Comparison of ENCODE assay signal across 30 mouse cellular contexts in the genomic region with DNA sequence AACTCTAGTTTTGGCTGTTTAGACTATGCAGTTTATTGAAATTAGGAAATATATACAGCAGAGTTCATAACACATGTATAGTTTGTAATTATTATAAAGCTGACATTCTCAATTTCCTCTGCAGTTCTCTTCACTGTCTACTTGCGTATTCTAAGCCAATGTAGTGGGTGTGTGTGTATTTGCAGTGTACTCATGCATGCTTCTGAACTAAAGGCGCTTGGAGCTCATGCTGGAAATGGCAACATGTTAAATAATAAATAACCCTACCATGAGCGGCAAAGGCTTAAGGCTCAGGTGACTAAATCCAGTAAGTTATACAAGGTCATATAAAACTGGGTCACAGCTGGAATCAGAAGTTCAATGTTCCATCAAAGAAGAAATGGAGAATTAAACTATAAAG. TPM values are rescaled to one million over a fixed set of nuclear protein-coding genes. Genes with fewer than 3 reads are reported as not detected.
DNase-seq lines count a peak whose midpoint lies in the region; ATAC-seq and TF ChIP-seq lines count a peak whose summit lies in the region.
"Had no signal": no experiment of that assay in that cellular context is flagged by ENCODE, and none has a peak within 500 bp of the region (broad histone marks: within the 10 kb centered on the region; RNA-seq: fewer than 3 reads in every experiment).

No protein-coding gene starts in this region.

- WGBS in kidney, adult 2 months, result 40% methylated on average over 3 of the region's 3 CpGs
- WGBS in kidney, postnatal 0 days, result 34% methylated on average over 3 of the region's 3 CpGs
- 58% methylated on average over 3 of the region's 3 CpGs for WGBS in midbrain, embryonic 16.5 days
- 90% methylated on average over 3 of the region's 3 CpGs for whole genome bisulfite sequencing in midbrain, embryonic 10.5 days
- 78% methylated on average over 3 of the region's 3 CpGs for WGBS in forebrain, embryonic 15.5 days

- no peaks in the 10 kb centered on the region for H3K27me3 ChIP-seq in kidney, adult 2 months (replicated peaks; ENCODE audit: control insufficient read depth, insufficient read depth, low read length)
- H3K27me3 ChIP-seq in kidney, postnatal 0 days (ENCODE audit: insufficient read depth, low read length), result no peaks in the 10 kb centered on the region
- H3K27me3 ChIP-seq in midbrain, embryonic 16.5 days (ENCODE audit: control insufficient read depth, insufficient read depth, low read depth, low read length), result no peaks in the 10 kb centered on the region
- H3K27me3 ChIP-seq in midbrain, embryonic 10.5 days (ENCODE audit: low read depth, poor library complexity, severe bottlenecking), result no peaks in the 10 kb centered on the region
- H3K27me3 ChIP-seq in forebrain, embryonic 15.5 days, result no peaks in the 10 kb centered on the region
- H3K27me3 ChIP-seq: CH12.LX; embryonic facial prominence, embryonic 13.5 days; forebrain, embryonic 12.5 days; heart, embryonic 13.5 days; Patski had no signal

- no peak overlapping the region for H3K9ac ChIP-seq in kidney, postnatal 0 days (ENCODE audit: low read depth, low read length)
- no peak overlapping the region for H3K9ac ChIP-seq in midbrain, embryonic 16.5 days (ENCODE audit: low read depth, low read length)
- H3K9ac ChIP-seq in forebrain, embryonic 15.5 days (replicated peaks), result no peak overlapping the region
- H3K9ac ChIP-seq: embryonic facial prominence, embryonic 13.5 days; forebrain, embryonic 12.5 days; heart, embryonic 13.5 days; hindbrain, embryonic 14.5 days had no signal

- no peak overlapping the region for H3K4me3 ChIP-seq in kidney, adult 2 months (ENCODE audit: insufficient read depth, low read depth, low read length)
- no peak overlapping the region for H3K4me3 ChIP-seq in kidney, postnatal 0 days (replicated peaks; ENCODE audit: low read depth, low read length)
- no peak overlapping the region for H3K4me3 ChIP-seq in midbrain, embryonic 16.5 days (ENCODE audit: low read depth, low read length)
- H3K4me3 ChIP-seq in midbrain, embryonic 10.5 days, result no peak overlapping the region
- H3K4me3 ChIP-seq in forebrain, embryonic 15.5 days, result no peak overlapping the region
- H3K4me3 ChIP-seq: embryonic facial prominence, embryonic 10.5 days; embryonic facial prominence, embryonic 13.5 days; erythroblast, embryonic 14.5 days; forebrain, embryonic 12.5 days; heart, embryonic 13.5 days had no signal

- ATAC-seq in kidney, postnatal 0 days (replicated peaks; ENCODE audit: low FRiP score, low read depth), result no peak
- ATAC-seq in midbrain, embryonic 16.5 days, result peak; percentile 67; the same call in 1 of the 2 replicates
- ATAC-seq in forebrain, embryonic 15.5 days (replicated peaks), result no peak
- ATAC-seq: forebrain, embryonic 16.5 days; hindbrain, postnatal 0 days; Patski had no signal

- no peaks in the 10 kb centered on the region for H3K36me3 ChIP-seq in kidney, adult 2 months (ENCODE audit: control insufficient read depth, insufficient read depth, low read length)
- H3K36me3 ChIP-seq in kidney, postnatal 0 days (ENCODE audit: insufficient read depth, low read length), result no peaks in the 10 kb centered on the region
- H3K36me3 ChIP-seq in midbrain, embryonic 16.5 days (ENCODE audit: control insufficient read depth, insufficient read depth, low read length), result no peaks in the 10 kb centered on the region
- no peaks in the 10 kb centered on the region for H3K36me3 ChIP-seq in midbrain, embryonic 10.5 days
- H3K36me3 ChIP-seq in forebrain, embryonic 15.5 days, result no peaks in the 10 kb centered on the region
- H3K36me3 ChIP-seq: embryonic facial prominence, embryonic 10.5 days; embryonic facial prominence, embryonic 13.5 days; forebrain, embryonic 12.5 days; G1E; heart, embryonic 13.5 days had no signal

- H3K4me2 ChIP-seq in kidney, postnatal 0 days (ENCODE audit: low read length), result no peak overlapping the region
- no peak overlapping the region for H3K4me2 ChIP-seq in midbrain, embryonic 16.5 days (ENCODE audit: low read length)
- H3K4me2 ChIP-seq in forebrain, embryonic 15.5 days (replicated peaks), result no peak overlapping the region
- H3K4me2 ChIP-seq: embryonic facial prominence, embryonic 13.5 days; forebrain, embryonic 12.5 days; heart, embryonic 13.5 days; hindbrain, embryonic 14.5 days had no signal

- no peak overlapping the region for H3K27ac ChIP-seq in kidney, adult 2 months (ENCODE audit: insufficient read depth, low read depth, low read length)
- no peak overlapping the region for H3K27ac ChIP-seq in kidney, postnatal 0 days
- no peak overlapping the region for H3K27ac ChIP-seq in midbrain, embryonic 16.5 days (ENCODE audit: low read length)
- no peak overlapping the region for H3K27ac ChIP-seq in midbrain, embryonic 10.5 days (replicated peaks)
- H3K27ac ChIP-seq in forebrain, embryonic 15.5 days (replicated peaks), result no peak overlapping the region
- H3K27ac ChIP-seq: embryonic facial prominence, embryonic 10.5 days; embryonic facial prominence, embryonic 13.5 days; forebrain, embryonic 12.5 days; heart, embryonic 13.5 days; hindbrain, embryonic 14.5 days; hindbrain, postnatal 0 days had no signal

- no peaks in the 10 kb centered on the region for H3K4me1 ChIP-seq in kidney, adult 2 months (ENCODE audit: control insufficient read depth, insufficient read depth, low read length)
- H3K4me1 ChIP-seq in kidney, postnatal 0 days (replicated peaks; ENCODE audit: insufficient read depth, low read length), result no peaks in the 10 kb centered on the region
- H3K4me1 ChIP-seq in midbrain, embryonic 16.5 days (ENCODE audit: control insufficient read depth, insufficient read depth, low read length), result no peaks in the 10 kb centered on the region
- H3K4me1 ChIP-seq in midbrain, embryonic 10.5 days, result no peaks in the 10 kb centered on the region
- H3K4me1 ChIP-seq in forebrain, embryonic 15.5 days, result no peaks in the 10 kb centered on the region
- H3K4me1 ChIP-seq: embryonic facial prominence, embryonic 10.5 days; embryonic facial prominence, embryonic 13.5 days; forebrain, embryonic 12.5 days; heart, embryonic 13.5 days had no signal

- no peaks in the 10 kb centered on the region for H3K9me3 ChIP-seq in kidney, postnatal 0 days (replicated peaks; ENCODE audit: low read length)
- H3K9me3 ChIP-seq in midbrain, embryonic 16.5 days (replicated peaks; ENCODE audit: control insufficient read depth, low read length, poor library complexity, severe bottlenecking), result no peaks in the 10 kb centered on the region
- no peaks in the 10 kb centered on the region for H3K9me3 ChIP-seq in midbrain, embryonic 10.5 days (replicated peaks)
- no peaks in the 10 kb centered on the region for H3K9me3 ChIP-seq in forebrain, embryonic 15.5 days
- H3K9me3 ChIP-seq: embryonic facial prominence, embryonic 10.5 days; embryonic facial prominence, embryonic 13.5 days; forebrain, embryonic 12.5 days; G1E; heart, embryonic 13.5 days had no signal

- no peak for TF ChIP-seq POLR2A in kidney, adult 2 months (IDR thresholded peaks at IDR 0.05; ENCODE audit: low read depth, low read length)

- peak; percentile 27 for DNase-seq in kidney, adult 2 months
- no peak for DNase-seq in kidney, adult 18-20 months
- peak; percentile 36 for DNase-seq in kidney, postnatal 0 days (ENCODE audit: low spot score)
- no peak for DNase-seq in kidney, postnatal 10 days
- DNase-seq in midbrain, embryonic 10.5 days (ENCODE audit: low spot score), result no peak
- DNase-seq: adrenal gland, postnatal 10 days; adrenal gland, postnatal 36 days; B cell, adult 2 months; cerebellum, adult 11 months; cerebellum, adult 2 months; cerebellum, adult 9-11 months; cerebellum, postnatal 36 days; embryo, embryonic 11 days; gastrocnemius, postnatal 25 days; heart, adult 18-20 months; heart, postnatal 14 days; heart, postnatal 4 days had no signal

- TF ChIP-seq CTCF in kidney, adult 2 months (conservative IDR thresholded peaks at IDR 0.05; ENCODE audit: insufficient read depth, insufficient read length, low read depth, low read length), result no peak
- TF ChIP-seq CTCF in kidney, postnatal 0 days (IDR thresholded peaks at IDR 0.05; ENCODE audit: low read depth), result no peak

RNA-seq across cellular contexts. Expression of gene Megf9, which starts 46.4 kb away (rescaled TPM):
- 8.9 and 9.8 TPM in 2 replicates for polyA plus RNA-seq in kidney, adult 2 months (2012; rRNA removed)
- polyA plus RNA-seq in kidney, postnatal 0 days (2015; fragmentation: Nextera tagmentation; extraction: Ambion mirVana), result 11.9 and 13.4 TPM in 2 replicates
- polyA plus RNA-seq in midbrain, embryonic 16.5 days (2015; fragmentation: Nextera tagmentation; extraction: Ambion mirVana), result 26.1 and 29.1 TPM in 2 replicates
- polyA plus RNA-seq in midbrain, embryonic 10.5 days (2016; fragmentation: Nextera tagmentation; extraction: Ambion mirVana), result 17.3 and 21.5 TPM in 2 replicates
- 34.3 and 34.8 TPM in 2 replicates for polyA plus RNA-seq in forebrain, embryonic 15.5 days (2015; fragmentation: Nextera tagmentation; extraction: Ambion mirVana)
- polyA plus RNA-seq: G1E had no signal

Comparison
In these comparisons a context has a peak if more than half of its experiments do, and no peak if none do; other contexts are left out.
1. DNase-seq: peak in kidney, adult 2 months (single experiment) and kidney, postnatal 0 days (single experiment); none in kidney, adult 18-20 months (single experiment), kidney, postnatal 10 days (single experiment) and midbrain, embryonic 10.5 days (single experiment).